Mouse (Mus musculus) heart, embryonic 16.5 days (tissue): ENCODE measurements at regions not wholly inside any gene's neighbourhood (a gene's known extent, or its start where the extent isn't known, plus 50 kb on each side); places are given as distances from the start of the nearest gene placed in this dataset.
A peak's percentile ranks its signal among the peaks of the same experiment; 100 is the strongest.

Experiments
- ATAC-seq: fragments of 200-750 bp; cut with Nextera tagmentation; replicated peaks from 2 replicates; pipeline ENCODE4 v1.8.0; 2017; ENCODE audit warnings: moderate number of reproducible peaks; ENCODE audit not compliant: insufficient read depth, low FRiP score; ENCODE audit errors: extremely low read depth
- H3K27ac ChIP-seq: fragments of 300-500 bp; sonication (generic); 2 replicates; pipeline ENCODE4 v1.5.1; 2014; ENCODE audit warnings: mild to moderate bottlenecking, low read length, control low read depth, moderate library complexity
- H3K27me3 ChIP-seq: fragments of 300-500 bp; sonication (generic); 2 replicates; pipeline ENCODE4 v1.6.1; 2014; ENCODE audit warnings: low read length, mixed read lengths; ENCODE audit not compliant: control insufficient read depth, insufficient read depth
- H3K36me3 ChIP-seq: fragments of 300-500 bp; sonication (generic); 2 replicates; pipeline ENCODE4 v1.6.1; 2014; ENCODE audit not compliant: control insufficient read depth, insufficient read depth
- H3K4me1 ChIP-seq: fragments of 300-500 bp; sonication (generic); 2 replicates; pipeline ENCODE4 v1.6.1; 2014; ENCODE audit warnings: low read length, mixed read lengths; ENCODE audit not compliant: control insufficient read depth, insufficient read depth
- H3K4me2 ChIP-seq: fragments of 300-500 bp; sonication (generic); 2 replicates; pipeline ENCODE4 v1.6.1; 2014; ENCODE audit warnings: low read depth, mild to moderate bottlenecking, control low read depth, low read length
- H3K4me3 ChIP-seq: fragments of 300-500 bp; sonication (generic); 2 replicates; pipeline ENCODE4 v1.5.1; 2014; ENCODE audit warnings: mild to moderate bottlenecking, control low read depth, low read length
- H3K9ac ChIP-seq: fragments of 300-500 bp; sonication (generic); 2 replicates; pipeline ENCODE4 v1.6.1; 2014; ENCODE audit warnings: low read length, control low read depth
- H3K9me3 ChIP-seq: fragments of 300-500 bp; sonication (generic); replicated peaks from 2 replicates; pipeline ENCODE4 v1.6.1; 2016; ENCODE audit warnings: low read length; ENCODE audit not compliant: control insufficient read depth
- WGBS: fragments of 180-500 bp; shearing (Covaris S2); extraction: QIAGEN DNeasy Blood & Tissue Kit; methylation state at CpG from one replicate; pipeline ENCODE4 v1.1.7; 2014; 5-methylcytosine and 5-hydroxymethylcytosine counted together

DNA sequence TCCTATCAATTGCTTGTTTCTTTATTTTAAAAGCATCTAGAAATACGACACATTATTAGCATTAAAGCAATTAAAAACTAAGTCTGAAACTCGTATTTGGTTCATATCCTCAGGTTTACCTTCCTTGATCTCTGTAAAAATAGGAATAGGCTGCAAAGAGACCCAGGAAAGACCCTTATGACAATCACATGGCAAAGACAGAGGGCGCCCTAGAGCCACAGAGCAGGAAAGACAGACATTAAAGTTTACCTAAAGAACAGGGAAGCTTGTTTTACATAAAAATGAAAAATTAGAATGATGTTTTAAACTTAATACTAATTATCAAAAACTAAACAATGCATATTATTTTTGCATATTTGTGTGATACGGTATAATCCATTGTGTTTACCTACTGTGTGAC, 153.2 kb downstream of the Usp25 start:
- no peak for ATAC-seq
- no peak overlapping the region for H3K27ac ChIP-seq
- no peak overlapping the region for H3K9ac ChIP-seq
- no peaks in the 10 kb centered on the region for H3K36me3 ChIP-seq
- H3K4me2 ChIP-seq, result no peak overlapping the region
- no peaks in the 10 kb centered on the region for H3K27me3 ChIP-seq
- 54% methylated on average over 4 of the region's 4 CpGs for WGBS
- H3K9me3 ChIP-seq, result no peaks in the 10 kb centered on the region; the same call in 1 of the 2 replicates
- H3K4me3 ChIP-seq, result no peak overlapping the region
- no peaks in the 10 kb centered on the region for H3K4me1 ChIP-seq

- Histone ChIP-seq H3K27ac (peak overlapping the region; percentile 21; the same call in 1 of the 2 replicates), H3K4me2 (no peak overlapping the region), H3K9me3 (no peaks in the 10 kb centered on the region), H3K4me1 (no peaks in the 10 kb centered on the region), H3K27me3 (no peaks in the 10 kb centered on the region), H3K9ac (no peak overlapping the region), H3K4me3 (no peak overlapping the region), H3K36me3 (no peaks in the 10 kb centered on the region)
- ATAC-seq, result peak; percentile 41; the same call in 1 of the 2 replicates
- 27% methylated on average over 8 of the region's 8 CpGs for WGBS
These were observed 159.7 kb downstream of the Usp25 start for GRCm38 (mm10) chr16:77173026-77173692.

GRCm38 (mm10) chr16:77174744-77175432, 161.4 kb downstream of the Usp25 start:
- Histone ChIP-seq H3K4me1 (no peaks in the 10 kb centered on the region), H3K27me3 (no peaks in the 10 kb centered on the region), H3K4me3 (no peak overlapping the region), H3K9ac (no peak overlapping the region), H3K27ac (no peak overlapping the region), H3K36me3 (no peaks in the 10 kb centered on the region), H3K4me2 (no peak overlapping the region), H3K9me3 (no peaks in the 10 kb centered on the region)
- ATAC-seq, result no peak
- WGBS, result 66% methylated on average over 7 of the region's 7 CpGs

- no peak overlapping the region for H3K9ac ChIP-seq
- H3K27ac ChIP-seq, result no peak overlapping the region
- WGBS, result 54% methylated on average over 2 of the region's 2 CpGs
- H3K36me3 ChIP-seq, result no peaks in the 10 kb centered on the region
- H3K4me2 ChIP-seq, result no peak overlapping the region
- no peaks in the 10 kb centered on the region for H3K9me3 ChIP-seq
- no peak overlapping the region for H3K4me3 ChIP-seq
- H3K27me3 ChIP-seq, result no peaks in the 10 kb centered on the region
- ATAC-seq, result no peak
- H3K4me1 ChIP-seq, result no peaks in the 10 kb centered on the region
These were observed 167.5 kb downstream of the Usp25 start for GRCm38 (mm10) chr16:77180990-77181389.
